Mouse (Mus musculus): Measurements from ENCODE around the gene Spock2.

GRCm38 (mm10) chr10:60107448-60107847 is 1.4 kb downstream of the Spock2 start:
- TF ChIP-seq CTCF (IDR thresholded peaks at IDR 0.05; ENCODE audit: borderline replicate concordance, control insufficient read depth, extremely low read depth, insufficient read depth, low read length, poor library complexity): no peak
- TF ChIP-seq POLR2A (IDR thresholded peaks at IDR 0.05; ENCODE audit: control insufficient read depth, extremely low read depth, insufficient read depth, low read length, poor library complexity): no peak
